In genomic region chr14:86419959-86420598, GRCm38 (mm10) we compare ENCODE assay signal across 17 mouse cellular contexts.
"Had no signal": no experiment of that assay in that cellular context is flagged by ENCODE, and none has a peak within 500 bp of the region (broad histone marks: within the 10 kb centered on the region; RNA-seq: fewer than 3 reads in every experiment).

No protein-coding gene starts in this region.

- H3K4me1 ChIP-seq: lung, embryonic 15.5 days; megakaryocyte, embryonic 14.5 days; midbrain, embryonic 13.5 days; midbrain, embryonic 15.5 days; neural tube, embryonic 12.5 days; stomach, embryonic 15.5 days had no signal

- DNase-seq: lung, adult 2 months; lung, postnatal 14 days; lung, postnatal 36 days; right cerebral cortex, postnatal 14 days; thymus, adult 2 months; thymus, postnatal 25 days; thymus, postnatal 4 days had no signal

- H3K27ac ChIP-seq: lung, embryonic 15.5 days; macrophage; midbrain, embryonic 13.5 days; midbrain, embryonic 15.5 days; neural tube, embryonic 12.5 days; stomach, embryonic 15.5 days; stomach, postnatal 0 days had no signal

- H3K27me3 ChIP-seq: lung, embryonic 15.5 days; megakaryocyte, embryonic 14.5 days; midbrain, embryonic 13.5 days; midbrain, embryonic 15.5 days; neural tube, embryonic 12.5 days; stomach, embryonic 15.5 days had no signal

- H3K9me3 ChIP-seq: lung, embryonic 15.5 days; megakaryocyte, embryonic 14.5 days; midbrain, embryonic 13.5 days; midbrain, embryonic 15.5 days; neural tube, embryonic 12.5 days; stomach, embryonic 15.5 days had no signal

- H3K36me3 ChIP-seq: lung, embryonic 15.5 days; midbrain, embryonic 13.5 days; midbrain, embryonic 15.5 days; neural tube, embryonic 12.5 days; stomach, embryonic 15.5 days had no signal

- ATAC-seq: lung, postnatal 0 days; midbrain, embryonic 13.5 days; midbrain, embryonic 15.5 days had no signal

- H3K4me2 ChIP-seq: lung, embryonic 15.5 days; midbrain, embryonic 11.5 days; midbrain, embryonic 13.5 days; midbrain, embryonic 15.5 days; neural tube, embryonic 12.5 days; stomach, embryonic 15.5 days had no signal

- H3K4me3 ChIP-seq: lung, embryonic 15.5 days; megakaryocyte, embryonic 14.5 days; midbrain, embryonic 13.5 days; midbrain, embryonic 15.5 days; neural tube, embryonic 12.5 days; stomach, embryonic 15.5 days had no signal

- H3K9ac ChIP-seq: lung, embryonic 15.5 days; midbrain, embryonic 13.5 days; midbrain, embryonic 15.5 days; neural tube, embryonic 12.5 days; stomach, embryonic 15.5 days had no signal
